Mouse (Mus musculus): ENCODE measurements at regions not wholly inside any gene's neighbourhood (a gene's known extent, or its start where the extent isn't known, plus 50 kb on each side); places are given as distances from the start of the nearest gene placed in this dataset.

DNA sequence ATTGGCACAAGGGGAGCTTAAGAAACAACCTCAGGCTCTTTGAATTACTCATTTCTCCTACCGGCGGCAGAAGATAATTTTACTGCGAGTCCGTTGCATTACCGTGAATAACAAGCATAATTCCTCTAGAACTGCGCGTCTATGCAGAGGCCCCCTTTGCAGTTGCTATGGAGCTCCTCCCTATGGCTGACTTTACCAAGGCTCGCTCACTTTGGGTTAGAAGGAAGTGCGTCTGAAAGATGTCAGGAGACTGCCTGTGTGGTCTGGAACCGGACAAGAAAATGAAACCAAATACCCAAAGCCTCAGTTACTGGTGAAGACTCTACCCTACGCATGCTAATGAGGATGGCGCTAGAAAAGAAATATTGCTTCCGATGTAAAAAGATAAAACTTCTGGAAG, 67.2 kb upstream of the Spag16 start:
- TF ChIP-seq POLR2AphosphoS5 (IDR thresholded peaks at IDR 0.05; ENCODE audit: insufficient replicate concordance, low read depth, low read length), result no peak
- TF ChIP-seq CTCF (IDR thresholded peaks at IDR 0.05; ENCODE audit: low read depth, low read length), result no peak
- no peak for TF ChIP-seq TAL1 (conservative IDR thresholded peaks at IDR 0.05; ENCODE audit: low read depth, low read length)
- TF ChIP-seq GATA1 (IDR thresholded peaks at IDR 0.05; ENCODE audit: borderline replicate concordance, low read length), result no peak
- TF ChIP-seq GATA2 (IDR thresholded peaks at IDR 0.05; ENCODE audit: borderline replicate concordance, low read depth, low read length), result no peak

All from G1E (cell line).